In the genomic region with DNA sequence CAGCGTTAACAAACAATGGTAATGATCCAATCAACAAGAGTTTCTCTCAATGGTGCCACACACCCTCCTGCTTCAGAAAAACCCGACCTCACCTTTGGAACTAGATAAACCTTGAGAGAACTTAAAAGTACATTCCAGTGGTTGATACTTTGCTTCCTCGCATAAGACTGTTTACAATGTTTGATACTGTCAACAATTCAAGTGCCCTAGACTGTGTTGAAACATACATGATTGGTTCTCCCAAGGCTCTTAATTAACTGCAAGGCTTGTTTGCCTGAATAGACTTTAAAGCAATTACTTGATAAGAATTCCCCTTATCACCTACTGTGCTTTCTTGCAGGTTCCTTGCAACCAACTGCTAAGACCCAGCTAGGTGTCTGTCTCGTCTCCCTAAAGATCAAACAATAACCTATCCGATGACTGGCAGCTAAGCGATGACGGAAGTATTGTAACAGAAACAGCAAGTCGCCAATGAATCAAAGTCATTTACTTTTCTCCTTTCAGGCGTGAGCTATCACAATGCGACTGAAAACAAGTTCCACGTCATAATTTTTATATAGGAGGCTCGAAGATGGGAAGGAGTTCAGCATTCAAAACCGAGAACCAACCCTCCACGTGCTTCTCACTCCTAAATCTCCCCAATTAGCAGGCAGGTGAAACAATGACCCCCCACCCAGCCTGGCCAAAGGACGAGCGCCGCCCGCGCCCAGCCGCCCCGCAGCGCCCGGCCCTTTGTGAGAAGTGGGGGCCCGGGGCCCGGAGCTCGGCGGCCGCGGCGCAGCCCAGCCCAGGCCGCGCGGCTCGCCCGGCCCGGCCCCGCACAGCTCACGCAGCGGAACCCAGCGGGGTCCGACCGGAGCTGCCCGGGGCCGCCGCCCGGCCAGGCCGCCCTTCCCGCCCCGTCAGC, we compare ENCODE assay signal across 8 mouse cellular contexts. TPM values are rescaled to one million over a fixed set of nuclear protein-coding genes. Genes with fewer than 3 reads are reported as not detected.
DNase-seq lines count a peak whose midpoint lies in the region; ATAC-seq lines count a peak whose summit lies in the region.

No protein-coding gene starts in this region.

- 2% methylated on average over 49 of the region's 49 CpGs for WGBS in forebrain, embryonic 10.5 days
- WGBS in intestine, embryonic 15.5 days = 1% methylated on average over 43 of the region's 49 CpGs
- WGBS in stomach, embryonic 16.5 days = 2% methylated on average over 45 of the region's 49 CpGs

- H3K9ac ChIP-seq in intestine, embryonic 15.5 days = peak overlapping the region; percentile 98
- H3K9ac ChIP-seq in stomach, embryonic 16.5 days (ENCODE audit: low read length) = peak overlapping the region; percentile 99

- H3K9me3 ChIP-seq in forebrain, embryonic 10.5 days = no peaks in the 10 kb centered on the region
- no peaks in the 10 kb centered on the region for H3K9me3 ChIP-seq in intestine, embryonic 15.5 days
- H3K9me3 ChIP-seq in stomach, embryonic 16.5 days (replicated peaks; ENCODE audit: control insufficient read depth, low read length) = no peaks in the 10 kb centered on the region

- peak overlapping the region; percentile 97 for H3K27ac ChIP-seq in forebrain, embryonic 10.5 days
- H3K27ac ChIP-seq in intestine, embryonic 15.5 days = peak overlapping the region; percentile 93
- H3K27ac ChIP-seq in stomach, embryonic 16.5 days (ENCODE audit: low read length) = peak overlapping the region; percentile 91

- peak overlapping the region; percentile 91 for H3K4me3 ChIP-seq in forebrain, embryonic 10.5 days
- H3K4me3 ChIP-seq in intestine, embryonic 15.5 days (replicated peaks) = peak overlapping the region; percentile 100
- H3K4me3 ChIP-seq in stomach, embryonic 16.5 days (replicated peaks; ENCODE audit: low read length) = peak overlapping the region; percentile 97

- peaks cover 5% of the 10 kb centered on the region; the same call in 1 of the 2 replicates for H3K36me3 ChIP-seq in forebrain, embryonic 10.5 days (replicated peaks)
- H3K36me3 ChIP-seq in intestine, embryonic 15.5 days = no peaks in the 10 kb centered on the region
- H3K36me3 ChIP-seq in stomach, embryonic 16.5 days (ENCODE audit: control insufficient read depth, insufficient read depth, low read length) = no peaks in the 10 kb centered on the region

- peaks cover 37% of the 10 kb centered on the region for H3K4me1 ChIP-seq in forebrain, embryonic 10.5 days
- peaks cover 21% of the 10 kb centered on the region for H3K4me1 ChIP-seq in intestine, embryonic 15.5 days (replicated peaks)
- H3K4me1 ChIP-seq in stomach, embryonic 16.5 days (ENCODE audit: control insufficient read depth, insufficient read depth, low read length) = peaks cover 23% of the 10 kb centered on the region

- DNase-seq in layer of hippocampus, postnatal 14 days (ENCODE audit: low spot score in 2 of 2) = peak; percentile 13
- no peak for DNase-seq in layer of hippocampus, adult 8-10 months (ENCODE audit: low spot score in 2 of 2)
- peak; percentile 37 for DNase-seq in ZHBTc4 (ENCODE audit: low read depth, low spot score)
- peak; percentile 37 for DNase-seq in forebrain, embryonic 10.5 days (ENCODE audit: extremely low spot score, low spot score)
- no peak for DNase-seq in left cerebral cortex, postnatal 25 days (ENCODE audit: low spot score in 2 of 2)

- peaks cover 11% of the 10 kb centered on the region; the same call in 1 of the 2 replicates for H3K27me3 ChIP-seq in forebrain, embryonic 10.5 days (ENCODE audit: poor library complexity, severe bottlenecking)
- no peaks in the 10 kb centered on the region for H3K27me3 ChIP-seq in intestine, embryonic 15.5 days (replicated peaks)
- no peaks in the 10 kb centered on the region for H3K27me3 ChIP-seq in stomach, embryonic 16.5 days (ENCODE audit: control insufficient read depth, insufficient read depth, low read length)

- peak overlapping the region; percentile 73 for H3K4me2 ChIP-seq in intestine, embryonic 15.5 days (replicated peaks)
- H3K4me2 ChIP-seq in stomach, embryonic 16.5 days (ENCODE audit: low read depth, low read length) = peak overlapping the region; percentile 84

- intact Hi-C loops in left cerebral cortex, postnatal 25 days (cut with DNase I) = no loop called here

- peak; percentile 62 for ATAC-seq in intestine, embryonic 15.5 days
- ATAC-seq in megakaryocyte, adult 5-6 weeks (ENCODE audit: poor library complexity, severe bottlenecking) = peak; percentile 16
- peak; percentile 51; the same call in 1 of the 2 replicates for ATAC-seq in stomach, embryonic 16.5 days (ENCODE audit: insufficient read depth, low FRiP score)

RNA-seq across cellular contexts. Expression of a gene that starts 0.9 kb away (rescaled TPM):
- 100 to 1,000 TPM; 135 TPM for total RNA-seq in layer of hippocampus, postnatal 14 days (2021)
- total RNA-seq in layer of hippocampus, adult 8-10 months (2022) = 100 to 1,000 TPM; 139 to 165 (median 152) TPM
- polyA plus RNA-seq in forebrain, embryonic 10.5 days (2016; fragmentation: Nextera tagmentation; extraction: Ambion mirVana) = 123 and 133 TPM in 2 replicates
- polyA plus RNA-seq in intestine, embryonic 15.5 days (2015; fragmentation: Nextera tagmentation; extraction: Ambion mirVana) = 102 and 107 TPM in 2 replicates
- total RNA-seq in megakaryocyte, adult 5-6 weeks (2015) = 48.1 and 49.5 TPM in 2 replicates
- 55.3 and 61.5 TPM in 2 replicates for total RNA-seq in megakaryocyte, adult 5-6 weeks (2017)
- polyA plus RNA-seq in stomach, embryonic 16.5 days (2015; fragmentation: Nextera tagmentation; extraction: Ambion mirVana) = 73.7 and 80.1 TPM in 2 replicates
- 100 to 1,000 TPM; 141 TPM for total RNA-seq in left cerebral cortex, postnatal 25 days (2021)

RNA-seq across cellular contexts. Expression of a gene that starts 57.1 kb away (rescaled TPM):
- total RNA-seq in layer of hippocampus, postnatal 14 days (2021) = 10 to 100 TPM; 27.5 to 27.7 TPM
- 10 to 100 TPM; 29.5 to 39.2 (median 33.4) TPM for total RNA-seq in layer of hippocampus, adult 8-10 months (2022)
- 47.0 and 47.1 TPM in 2 replicates for polyA plus RNA-seq in forebrain, embryonic 10.5 days (2016; fragmentation: Nextera tagmentation; extraction: Ambion mirVana)
- polyA plus RNA-seq in intestine, embryonic 15.5 days (2015; fragmentation: Nextera tagmentation; extraction: Ambion mirVana) = 43.0 and 44.0 TPM in 2 replicates
- total RNA-seq in megakaryocyte, adult 5-6 weeks (2015) = 52.9 and 53.8 TPM in 2 replicates
- total RNA-seq in megakaryocyte, adult 5-6 weeks (2017) = 36.7 and 38.7 TPM in 2 replicates
- 36.8 and 41.7 TPM in 2 replicates for polyA plus RNA-seq in stomach, embryonic 16.5 days (2015; fragmentation: Nextera tagmentation; extraction: Ambion mirVana)
- total RNA-seq in left cerebral cortex, postnatal 25 days (2021) = 10 to 100 TPM; 28.3 to 30.0 TPM

Comparison
In these comparisons a context has a peak if more than half of its experiments do, and no peak if none do; other contexts are left out.
1. DNase-seq: peak in layer of hippocampus, postnatal 14 days (2 of 2), ZHBTc4 (single experiment) and forebrain, embryonic 10.5 days (single experiment); none in layer of hippocampus, adult 8-10 months (0 of 2) and left cerebral cortex, postnatal 25 days (0 of 2).
2. Peak in every context shown above with its lines, with median percentiles within 50 percentile points of each other: H3K27ac ChIP-seq, H3K4me3 ChIP-seq and ATAC-seq.